Mouse (Mus musculus): ENCODE measurements around the gene Nupl1.

DNA sequence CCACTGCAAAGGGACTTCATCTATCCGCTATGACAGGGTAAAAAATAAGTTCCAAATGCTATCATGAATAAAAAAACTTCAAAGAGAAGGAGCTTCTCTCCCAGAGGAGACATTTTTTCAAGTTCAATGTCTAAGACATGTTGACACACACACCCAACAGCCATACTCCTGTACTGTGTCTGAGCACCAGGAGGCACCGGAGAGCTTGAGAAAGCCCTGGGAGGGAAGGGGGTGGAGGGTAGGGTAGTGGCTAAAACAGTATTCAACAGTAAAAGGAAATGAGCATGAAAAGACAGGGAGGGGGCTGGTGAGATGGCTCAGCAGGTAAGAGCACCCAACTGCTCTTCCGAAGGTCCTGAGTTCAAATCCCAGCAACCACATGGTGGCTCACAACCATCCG lies 112.9 kb downstream of the Nupl1 start:
- TF ChIP-seq CTCF (IDR thresholded peaks at IDR 0.05; ENCODE audit: borderline replicate concordance, insufficient read depth, low read depth, low read length) (no peak), POLR2A (IDR thresholded peaks at IDR 0.05; ENCODE audit: borderline replicate concordance, insufficient read depth, low read length) (no peak)

Measured in cerebellum, adult 2 months (tissue).